Mouse (Mus musculus): ENCODE results near the gene Gm34653.
"Not testable (repeated sequence)": the region's sequence is repeated elsewhere in the genome, so short reads cannot be mapped to it uniquely, and the experiment has no call there.

Gm34653 gene

DNA sequence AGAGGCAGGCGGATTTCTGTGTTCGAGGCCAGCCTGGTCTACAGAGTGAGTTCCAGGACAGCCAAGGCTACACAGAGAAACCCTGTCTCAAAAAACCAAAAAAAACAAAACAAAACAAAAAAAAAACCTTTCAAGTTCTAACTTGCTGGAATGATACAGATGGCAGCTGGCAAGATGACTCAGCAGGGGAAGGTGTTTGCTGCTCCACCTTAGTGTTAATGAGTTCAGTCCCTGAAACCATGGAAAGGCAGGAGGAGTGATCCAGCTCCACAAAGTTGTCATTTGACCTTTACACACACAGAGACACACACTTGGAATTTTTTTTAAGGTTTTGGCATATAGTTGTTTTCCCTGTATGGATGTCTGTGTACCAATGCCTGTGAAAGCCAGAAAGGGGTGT is 16.9 kb upstream of the Gm34653 start:
- in situ Hi-C loops (cut with MboI, MseI), result not testable (repeated sequence)

DNA sequence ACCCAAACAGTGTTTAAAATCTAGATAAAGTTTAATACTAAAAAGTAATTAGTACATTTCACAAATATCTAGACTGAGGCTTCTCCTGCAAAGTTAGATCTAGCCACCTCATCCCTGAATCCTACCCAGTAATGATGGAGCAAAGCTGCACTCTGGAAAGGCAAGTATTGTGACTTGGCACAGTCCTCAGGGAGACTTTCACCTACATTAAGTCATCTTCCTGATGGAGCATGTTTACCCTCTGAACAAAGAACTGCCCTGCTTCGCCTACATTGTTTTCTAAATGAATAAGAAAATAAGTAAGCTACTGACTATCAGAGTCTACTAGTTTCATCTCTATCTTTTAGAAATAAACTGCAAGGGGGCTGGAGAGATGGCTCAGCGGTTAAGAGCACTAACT is 14.3 kb upstream of the Gm34653 start:
- in situ Hi-C loops (cut with MboI, MseI), result no loop called here

DNA sequence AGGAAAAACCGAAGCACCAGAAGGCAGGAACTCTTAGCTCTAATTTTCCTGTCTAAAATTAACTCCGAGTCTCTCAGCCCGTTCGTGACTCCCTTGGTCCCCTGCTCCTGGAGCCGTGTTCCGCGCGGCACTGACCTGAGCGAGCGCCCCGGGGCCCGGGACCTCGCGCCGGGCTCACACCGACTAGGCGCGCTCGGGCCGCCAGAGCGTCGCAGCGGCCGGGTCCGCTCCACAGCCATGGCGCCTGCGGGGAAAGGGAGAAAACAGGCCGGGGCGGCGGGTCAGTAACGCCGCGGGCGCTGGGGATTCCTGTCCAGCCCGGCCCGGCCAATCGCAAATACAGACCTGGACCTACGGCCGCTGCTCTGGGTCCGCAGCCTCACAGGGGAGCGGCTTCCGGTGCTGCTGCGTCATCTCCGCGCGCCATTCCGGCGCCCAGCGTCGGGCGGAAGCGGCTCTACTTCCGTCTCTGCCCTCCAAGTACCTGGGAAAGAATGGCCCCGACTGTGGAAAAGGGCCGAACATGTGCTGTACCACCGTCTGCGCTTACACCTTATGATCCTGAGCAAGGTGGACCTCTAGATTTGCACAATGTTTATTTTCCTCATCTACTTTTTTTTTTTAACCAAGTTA is 6.9 kb upstream of the Gm34653 start, which contains the start of gene Fbxw2:
Gene Fbxw2 (minus strand): TSS at position 485 of the 633 bp plus-strand sequence.
- in situ Hi-C loops (cut with MboI, MseI), result no loop called here

DNA sequence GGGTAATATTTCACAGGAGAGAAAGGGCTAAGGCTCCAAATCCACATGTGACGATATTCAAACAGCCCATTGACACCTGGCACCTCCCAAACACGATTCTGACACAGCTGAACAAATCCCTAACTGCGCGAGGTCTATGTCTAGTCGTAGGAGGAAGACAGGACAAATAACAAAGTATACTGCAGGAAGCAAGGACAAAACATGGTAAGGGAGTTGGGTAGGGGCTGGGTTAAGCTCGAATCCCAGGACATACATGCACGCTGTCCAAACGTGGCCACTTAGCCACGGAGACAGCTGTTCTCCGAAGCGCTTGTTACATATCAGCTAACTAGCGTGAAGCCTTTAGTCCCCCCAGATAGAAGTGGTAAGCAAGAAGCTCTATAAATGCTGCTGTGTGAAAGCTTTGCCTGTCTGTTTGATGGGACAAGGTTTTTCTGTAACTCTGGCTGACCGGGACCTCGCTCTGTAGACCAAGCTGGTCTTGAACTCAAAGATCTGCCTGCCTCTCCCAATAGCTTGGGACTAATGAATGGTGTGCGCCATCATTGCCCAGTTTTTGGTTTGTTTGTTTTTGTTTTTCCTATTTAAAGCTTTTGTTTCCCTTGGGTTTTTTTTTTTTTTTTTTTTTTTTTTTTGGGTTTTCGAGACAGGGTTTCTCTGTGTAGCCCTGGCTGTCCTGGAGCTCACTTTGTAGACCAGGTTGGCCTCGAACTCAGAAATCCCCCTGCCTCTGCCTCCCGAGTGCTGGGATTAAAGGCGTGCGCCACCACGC is 6.2 kb upstream of the Gm34653 start:
- in situ Hi-C loops (cut with MboI, MseI), result no loop called here

DNA sequence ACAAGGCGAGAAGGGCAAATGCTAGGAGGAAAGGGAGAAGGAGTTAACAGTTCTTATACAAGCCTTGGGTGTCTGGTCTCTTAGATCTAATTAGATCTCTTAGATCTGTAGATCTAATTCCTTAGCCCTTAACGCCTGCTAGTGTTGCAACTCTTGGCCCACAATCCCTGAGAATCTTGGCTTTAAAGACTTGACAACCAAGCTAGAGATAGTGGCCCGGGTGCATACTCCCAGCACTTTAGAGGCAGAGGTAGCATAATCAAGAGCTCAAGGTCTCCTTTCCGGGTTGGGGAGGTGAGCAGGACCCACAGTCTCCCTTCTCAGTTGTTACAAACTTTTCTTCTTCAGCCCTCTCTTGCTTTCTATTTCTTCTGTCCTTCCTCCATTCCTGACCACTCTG is 5.2 kb upstream of the Gm34653 start:
- in situ Hi-C loops (cut with MboI, MseI), result no loop called here

DNA sequence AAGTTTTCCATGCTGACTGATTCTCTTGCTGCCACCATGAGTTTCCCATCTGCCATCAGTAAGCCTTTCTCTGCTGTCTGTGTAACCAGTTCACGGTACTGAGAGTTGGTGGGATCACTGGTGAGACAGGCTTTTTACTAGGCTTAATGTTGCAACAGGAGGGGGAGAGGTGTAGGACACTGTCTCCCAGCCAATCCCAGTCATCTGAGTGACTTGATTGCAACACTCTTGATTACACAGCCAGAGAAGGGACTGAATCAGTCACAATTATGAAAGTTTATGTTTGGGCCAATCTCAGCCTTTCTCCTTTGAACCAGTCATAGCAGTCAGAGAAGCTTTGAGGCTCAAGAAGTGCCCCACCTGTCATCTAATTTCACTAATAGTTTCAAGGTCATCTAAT is 4.8 kb upstream of the Gm34653 start:
- in situ Hi-C loops (cut with MboI, MseI), result no loop called here

DNA sequence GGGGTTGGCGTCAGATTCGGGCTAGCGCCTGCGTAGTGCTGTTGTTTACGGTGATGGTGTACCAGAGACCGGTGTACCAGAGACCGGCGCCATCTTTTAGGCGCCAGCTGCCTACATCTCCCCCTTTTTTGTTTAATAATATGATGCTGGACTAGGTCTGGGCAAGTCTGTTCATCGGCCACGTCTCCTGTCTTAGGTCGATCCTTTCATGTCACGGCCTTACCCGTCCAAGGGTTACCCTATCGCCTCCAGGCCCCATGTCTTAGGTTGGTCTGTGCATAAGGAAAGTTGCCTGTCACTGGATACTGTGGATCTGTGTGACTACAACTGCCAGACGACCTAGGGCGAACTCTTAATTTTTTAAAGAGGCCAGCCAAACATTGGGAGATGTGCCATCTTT is 2.7 kb upstream of the Gm34653 start:
- in situ Hi-C loops (cut with MboI, MseI), result not testable (repeated sequence)

DNA sequence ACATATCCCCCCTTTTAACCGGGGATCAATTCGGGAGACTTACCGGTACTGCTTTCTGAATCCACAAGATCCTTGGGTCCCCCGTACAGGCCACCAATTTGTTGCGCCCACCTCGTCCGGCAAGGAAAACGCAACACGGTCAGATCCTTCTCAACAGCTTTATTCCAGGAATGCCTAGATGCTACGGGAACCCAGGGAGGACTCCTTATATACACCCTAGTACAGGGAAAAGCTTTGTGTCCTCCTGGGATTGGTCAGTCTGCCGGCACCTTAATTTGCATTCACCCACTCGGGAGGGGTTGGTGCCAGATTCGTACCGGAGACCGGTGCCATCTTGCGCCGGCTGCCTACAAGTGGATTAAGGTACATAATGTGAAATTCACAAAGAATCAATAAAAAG is 817 bp downstream of the Gm34653 start:
- in situ Hi-C loops (cut with MboI, MseI), result no loop called here

DNA sequence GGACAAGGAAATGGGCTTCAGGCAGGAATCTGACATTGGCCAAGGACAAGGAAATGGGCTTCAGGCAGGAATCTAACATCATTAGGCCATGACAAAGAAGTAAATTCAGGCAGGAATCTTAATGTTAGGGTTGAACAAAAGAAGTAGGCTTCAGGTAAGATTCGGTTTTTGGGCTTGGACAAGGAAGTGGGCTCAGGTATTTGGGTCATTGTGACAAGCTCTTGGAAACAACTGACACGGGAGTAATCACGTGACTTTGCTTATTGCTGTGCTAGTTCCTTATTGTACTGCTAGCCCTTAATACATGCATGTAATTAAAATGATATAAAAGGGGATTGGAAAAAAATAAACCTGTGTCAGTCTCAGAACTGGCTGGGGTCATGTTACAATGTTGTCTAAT is 2.9 kb downstream of the Gm34653 start:
- in situ Hi-C loops (cut with MboI, MseI), result no loop called here

DNA sequence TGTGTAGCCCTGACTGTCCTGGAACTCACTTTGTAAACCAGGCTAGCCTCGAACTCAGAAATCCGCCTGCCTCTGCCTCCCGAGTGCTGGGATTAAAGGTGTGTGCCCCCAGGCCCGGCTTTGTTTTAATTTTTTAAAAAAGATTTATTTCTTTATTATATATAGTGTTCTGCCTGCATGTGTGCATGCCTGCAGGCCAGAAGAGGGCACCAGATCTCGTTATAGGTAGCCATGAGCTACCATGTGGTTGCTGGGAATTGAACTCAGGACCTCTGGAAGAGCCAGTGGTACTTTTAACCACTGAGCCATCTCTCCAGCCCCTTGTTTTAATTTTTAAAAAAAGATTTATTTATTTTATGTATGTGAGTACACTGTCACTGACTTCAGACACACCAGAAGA is 7.3 kb downstream of the Gm34653 start:
- in situ Hi-C loops (cut with MboI, MseI), result not testable (repeated sequence)

DNA sequence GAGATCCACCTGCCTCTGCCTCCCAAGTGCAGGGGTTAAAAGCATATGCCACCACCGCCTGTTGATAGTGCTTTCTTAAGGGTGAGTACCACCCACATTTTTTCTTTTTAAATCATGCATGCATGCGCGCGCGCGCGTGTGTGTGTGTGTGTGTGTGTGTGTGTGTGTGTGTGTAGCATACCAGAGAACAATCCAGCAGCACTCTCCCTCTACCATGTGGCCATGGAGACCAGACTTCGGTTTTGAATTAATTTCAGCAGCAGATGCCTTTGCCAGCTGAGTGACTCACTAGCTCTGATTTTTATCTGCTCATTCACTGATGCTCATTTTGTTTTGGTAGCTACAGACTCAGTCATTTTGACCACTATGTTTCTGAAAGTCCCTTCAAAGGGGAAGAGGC is 8.9 kb downstream of the Gm34653 start:
- in situ Hi-C loops (cut with MboI, MseI), result no loop called here

DNA sequence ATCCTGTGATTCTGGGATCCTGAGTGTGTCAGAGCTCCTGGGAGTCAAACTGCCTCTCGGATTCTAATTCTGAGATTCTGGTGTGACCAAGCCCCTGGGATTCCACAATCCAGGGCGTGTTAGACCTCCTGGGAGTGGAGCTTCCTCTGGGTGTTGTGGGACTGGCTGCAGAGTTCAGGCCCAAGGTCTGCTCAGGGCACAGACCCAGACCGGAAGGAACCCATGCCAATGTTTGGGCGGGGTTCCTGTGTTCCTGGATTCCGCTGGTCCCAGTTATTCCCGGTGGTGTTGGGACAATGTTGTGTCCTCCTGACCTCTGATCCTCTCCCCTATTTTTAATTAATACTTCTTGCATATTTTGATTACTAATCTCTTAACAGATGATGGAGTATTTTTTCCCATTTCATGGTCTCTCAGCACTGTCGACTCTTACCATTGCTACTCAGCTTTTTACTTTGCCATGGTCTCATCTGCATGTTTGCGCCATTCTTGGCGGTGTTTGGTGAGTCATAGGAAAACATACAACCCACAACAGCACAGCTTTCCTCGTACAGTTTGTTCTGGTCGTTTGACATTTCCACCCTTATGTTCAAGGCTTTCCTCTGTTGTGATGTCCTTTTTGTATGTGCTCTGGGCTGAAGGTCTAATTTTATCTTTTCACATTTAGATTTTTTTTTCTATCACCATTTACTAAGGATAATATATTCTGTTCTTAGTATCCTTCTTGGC is 10.6 kb downstream of the Gm34653 start:
- in situ Hi-C loops (cut with MboI, MseI), result no loop called here

DNA sequence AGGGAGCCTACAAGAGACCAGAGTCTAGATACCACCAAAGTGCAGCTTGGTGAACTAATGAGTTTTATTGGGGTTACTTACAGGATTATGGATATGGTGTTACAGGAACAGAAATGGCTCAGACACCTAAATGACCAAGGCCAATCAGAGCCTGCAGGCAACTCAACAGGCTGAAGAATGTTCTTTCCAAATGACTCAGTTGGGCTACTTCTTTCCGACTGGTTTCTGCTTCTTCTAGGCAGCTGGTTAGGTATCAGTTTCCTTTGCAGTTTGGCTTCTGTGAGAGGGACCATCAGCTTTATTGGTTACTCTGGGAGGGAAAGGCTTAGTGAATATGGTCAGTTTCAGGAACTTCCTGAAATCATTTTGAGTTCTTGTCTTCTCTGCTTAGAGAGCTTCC is 14.9 kb downstream of the Gm34653 start:
- in situ Hi-C loops (cut with MboI, MseI), result no loop called here

DNA sequence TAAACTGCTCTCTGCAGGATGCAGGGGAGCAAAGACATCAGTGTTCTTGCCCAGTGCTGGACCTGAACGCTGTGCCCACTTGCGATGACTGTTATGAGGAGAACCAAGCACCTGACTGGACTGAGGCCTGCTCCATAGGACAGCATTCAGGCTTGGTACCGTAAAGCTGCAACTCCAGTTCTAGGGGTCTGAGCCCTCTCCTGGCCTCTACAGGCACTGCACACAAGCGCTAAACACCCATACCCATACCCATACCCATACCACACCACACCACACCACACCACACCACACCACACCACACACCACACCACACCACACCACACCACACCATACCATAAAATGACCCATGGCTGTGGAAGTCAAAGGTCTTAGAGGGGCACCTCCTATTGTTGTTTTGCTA is 22.5 kb downstream of the Gm34653 start:
- in situ Hi-C loops (cut with MboI, MseI), result no loop called here

DNA sequence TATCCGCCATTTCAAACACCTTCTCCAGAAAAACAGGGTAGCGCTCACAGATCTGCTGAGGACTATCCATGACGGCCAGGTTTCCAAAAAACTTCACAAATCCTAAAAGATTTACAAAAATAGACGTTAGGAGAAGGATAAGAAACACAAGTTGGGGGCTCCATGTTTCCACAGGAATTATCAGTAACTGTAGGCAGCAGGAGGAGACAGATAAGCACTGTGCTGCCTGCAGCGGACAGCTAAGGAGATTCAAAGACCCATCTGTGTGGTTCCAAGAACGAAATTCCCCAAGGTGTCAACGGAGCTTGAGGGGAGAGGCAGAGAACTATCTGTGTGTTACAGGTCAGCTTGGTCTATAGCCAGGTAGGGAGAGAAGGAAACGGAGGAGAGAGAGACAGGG is 24.9 kb downstream of the Gm34653 start:
- in situ Hi-C loops (cut with MboI, MseI), result no loop called here

DNA sequence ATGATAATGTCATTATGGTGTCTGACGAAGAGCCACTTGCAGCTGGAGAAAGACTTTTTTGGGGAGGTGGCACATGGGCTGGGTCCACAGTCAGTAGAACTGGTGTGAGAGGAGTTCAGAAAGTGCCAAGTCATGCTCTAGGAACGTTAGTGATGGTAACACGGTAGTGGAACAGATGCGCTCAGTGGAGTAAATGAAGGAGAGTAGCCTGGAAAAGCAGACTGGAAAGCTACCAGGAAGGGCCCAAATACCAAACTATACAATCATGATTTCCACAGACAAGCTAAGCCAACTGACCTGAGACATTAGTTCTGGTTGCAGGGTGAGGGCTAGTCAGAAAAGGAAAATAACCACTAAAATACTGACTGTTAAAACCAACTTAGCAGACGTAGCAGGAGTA is 36.9 kb downstream of the Gm34653 start:
- in situ Hi-C loops (cut with MboI, MseI), result no loop called here

DNA sequence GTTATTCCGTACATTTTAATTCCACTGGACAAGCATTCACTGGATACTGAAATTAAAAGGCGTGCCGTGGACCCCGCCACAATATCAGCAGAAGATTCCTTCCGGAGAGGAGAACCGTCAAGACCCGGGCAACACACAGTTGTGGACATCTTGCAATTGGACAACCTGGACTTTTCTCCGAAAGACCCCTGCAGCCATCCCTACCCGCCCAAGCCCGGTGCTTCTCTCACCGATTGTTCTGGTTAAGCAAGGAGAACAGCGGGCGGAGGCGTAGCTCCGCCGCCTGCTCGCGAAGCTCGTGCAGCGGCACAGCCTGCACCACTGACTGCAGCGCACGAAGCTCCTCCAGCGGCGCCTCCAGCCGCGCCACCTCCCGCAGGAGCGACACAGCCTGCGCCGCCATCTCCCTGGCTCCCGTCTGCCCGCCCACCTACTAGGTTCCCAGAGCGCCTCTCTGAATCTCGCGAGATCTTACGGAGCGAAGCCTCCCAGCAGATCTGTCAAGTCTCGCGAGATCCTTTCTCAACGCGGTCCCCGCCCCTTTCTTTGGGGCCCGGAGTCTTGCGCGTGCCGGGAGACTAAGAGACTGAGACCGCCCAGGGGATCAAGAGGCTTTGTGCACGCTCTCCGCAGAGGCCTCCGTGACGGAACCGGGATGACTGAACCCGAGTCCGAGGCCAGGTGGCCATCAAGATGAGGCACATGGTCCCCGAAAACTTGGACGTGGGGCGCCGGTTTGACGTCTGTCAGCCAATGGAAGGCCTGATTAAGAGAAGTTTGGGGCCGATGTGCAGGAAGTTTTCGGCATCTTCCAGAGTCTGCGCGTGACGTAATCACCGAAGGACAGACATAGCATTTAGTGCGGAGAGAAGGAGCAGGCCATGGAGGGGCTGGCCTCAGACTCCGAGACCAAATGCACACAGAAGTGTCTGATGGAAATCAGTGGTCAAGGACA is 38.0 kb downstream of the Gm34653 start:
- in situ Hi-C loops (cut with MboI, MseI), result no loop called here

DNA sequence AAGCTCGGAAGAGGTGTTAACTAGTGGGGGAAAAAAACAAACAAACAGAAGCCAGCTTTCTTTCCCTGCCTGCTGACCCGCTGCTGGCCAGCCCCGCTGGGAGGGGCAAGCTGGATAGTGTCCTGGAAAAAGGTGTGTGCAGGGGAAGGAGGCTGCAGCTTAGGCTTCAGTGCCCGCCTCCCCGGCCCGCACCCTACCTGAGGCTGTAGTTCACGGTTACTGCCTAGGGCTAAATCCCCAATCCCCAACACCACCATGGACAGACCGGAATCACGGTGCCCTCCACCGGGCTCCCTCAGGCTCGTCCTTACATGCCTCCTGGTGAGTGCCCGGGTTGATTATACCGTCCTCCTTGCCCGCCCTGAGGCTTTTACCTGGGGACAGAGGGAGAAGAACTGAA is 41.5 kb downstream of the Gm34653 start, which contains the start of gene Cutal:
Gene Cutal (plus strand): TSS at position 126 of the 400 bp plus-strand sequence.
- in situ Hi-C loops (cut with MboI, MseI), result no loop called here

DNA sequence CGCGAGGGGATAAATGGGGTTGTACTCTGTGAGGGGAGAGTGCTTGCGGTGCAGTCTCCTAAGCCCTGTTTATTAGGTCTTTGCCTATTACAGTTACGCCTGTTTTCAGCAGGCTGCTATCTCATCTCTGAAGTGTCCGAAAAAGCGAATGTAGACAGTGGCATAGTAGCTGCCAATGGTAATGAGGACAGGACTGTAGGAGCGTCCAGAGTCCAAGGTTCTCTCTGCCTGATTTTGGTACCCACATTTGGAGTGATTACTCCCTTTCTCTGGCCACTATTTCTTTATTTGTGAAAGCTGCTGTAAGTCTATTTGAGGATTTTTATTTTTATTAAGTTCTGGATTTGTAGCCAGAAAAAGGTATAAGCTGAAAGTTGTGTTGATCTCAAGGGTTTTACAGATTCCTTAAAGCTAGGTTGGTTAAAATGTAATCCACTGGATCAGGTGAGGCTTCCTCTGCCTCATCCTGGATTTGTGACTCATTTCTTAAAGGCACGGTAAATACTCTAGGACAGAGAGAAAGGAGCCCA is 42.1 kb downstream of the Gm34653 start, which contains the start of gene Psmd5:
Gene Psmd5 (minus strand): TSS at position 153 of the 530 bp plus-strand sequence.
- in situ Hi-C loops (cut with MboI, MseI), result no loop called here

DNA sequence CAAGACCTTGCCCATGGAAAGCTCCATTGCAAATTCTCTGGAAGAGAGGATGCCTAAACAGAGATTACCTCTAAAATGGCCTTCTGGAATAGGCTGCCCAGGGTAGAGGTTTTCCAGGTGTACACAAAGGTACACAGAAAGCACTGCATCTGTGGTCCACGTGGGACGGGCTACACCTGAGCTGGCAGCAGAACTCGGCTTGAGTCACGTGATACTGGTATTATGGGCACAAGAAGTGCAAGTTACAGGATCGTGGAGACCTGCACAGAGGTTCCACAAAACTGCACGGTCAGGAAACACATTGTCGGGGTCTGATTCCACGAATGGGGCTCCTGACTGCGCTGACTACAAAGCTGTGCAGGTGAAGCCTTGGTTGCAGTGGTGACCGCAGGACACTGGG is 47.2 kb downstream of the Gm34653 start:
- in situ Hi-C loops (cut with MboI, MseI), result no loop called here

DNA sequence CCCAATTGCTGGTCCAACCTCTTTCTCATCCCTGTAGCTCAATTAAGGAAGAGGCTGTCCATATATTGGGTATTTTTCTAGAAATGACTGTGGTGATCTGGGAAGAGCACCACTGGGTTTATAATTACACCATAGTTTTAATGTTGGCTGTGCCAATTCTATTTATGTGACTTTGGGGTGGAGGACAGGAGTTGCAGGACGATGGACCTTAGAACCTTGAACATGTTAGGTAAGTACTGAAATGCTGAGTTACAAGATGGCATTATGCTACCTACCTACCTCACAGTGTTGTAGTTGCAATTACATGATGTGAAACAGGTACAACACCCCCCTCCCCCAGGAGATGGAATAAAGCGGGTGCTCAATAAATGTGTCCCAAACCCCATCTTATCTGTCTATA is 50.0 kb downstream of the Gm34653 start:
- in situ Hi-C loops (cut with MboI, MseI), result no loop called here

Data from T-helper 2 cell (primary cell).